Mouse (Mus musculus): ENCODE results near the gene Lcor. TPM values are rescaled to one million over a fixed set of nuclear protein-coding genes. Genes with fewer than 3 reads are reported as not detected.

Gene Lcor
- polyA plus RNA-seq, 1 experiment: 3.5 TPM

DNA sequence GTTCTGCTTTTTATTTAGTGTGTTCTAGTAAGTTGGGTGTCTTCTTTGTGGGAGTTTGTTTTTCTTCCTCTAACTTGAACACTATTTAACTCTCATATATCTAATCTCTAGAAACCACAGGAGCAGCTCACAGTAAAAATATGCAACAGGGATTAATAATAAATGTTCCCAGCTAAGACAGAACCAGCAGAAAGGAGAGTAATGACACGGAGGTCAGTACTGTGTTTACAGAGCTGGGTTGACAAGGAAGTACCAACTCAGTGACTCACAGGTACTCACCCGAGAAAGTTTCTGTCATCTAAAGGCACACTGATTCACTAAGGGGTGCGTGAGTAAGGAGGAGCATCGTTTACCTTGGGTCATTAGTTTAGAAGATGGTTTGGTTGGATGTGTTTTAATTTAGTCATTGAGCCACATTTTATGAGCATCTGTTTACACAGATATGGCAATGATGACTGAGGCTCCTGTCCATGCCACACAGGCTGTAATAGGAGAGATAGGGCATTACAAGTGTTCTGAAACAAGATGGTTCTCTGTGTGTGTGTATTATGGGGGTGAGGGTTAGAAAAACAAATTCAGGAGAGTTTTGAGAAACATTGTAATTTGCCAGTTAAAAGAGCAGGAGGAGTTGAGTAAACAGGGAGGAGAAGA, 13.1 kb downstream of the Lcor start:
- TF ChIP-seq POLR2A (IDR thresholded peaks at IDR 0.05; ENCODE audit: extremely low read depth, insufficient read depth, low read length) (no peak), CTCF (IDR thresholded peaks at IDR 0.05; ENCODE audit: extremely low read depth, insufficient read depth, low read length) (no peak)

DNA sequence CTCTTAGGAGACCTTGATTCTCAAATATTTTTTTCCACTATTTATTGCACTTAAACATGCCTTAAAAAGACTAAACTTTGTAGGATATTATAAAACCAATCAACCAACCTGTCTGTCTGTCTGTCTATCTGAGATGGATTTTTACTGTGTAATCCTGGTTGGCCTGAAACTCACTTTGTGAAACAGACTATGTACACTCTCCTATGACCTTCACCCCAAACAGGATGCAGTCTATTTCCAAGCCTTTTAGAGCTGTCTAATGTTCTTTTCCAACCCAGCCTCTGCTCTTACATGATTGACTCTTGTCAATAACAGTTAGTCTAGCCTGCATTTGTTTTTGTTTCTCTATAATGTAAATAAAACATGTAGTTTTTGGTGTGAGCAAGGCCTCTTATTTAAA, 13.6 kb downstream of the Lcor start:
- no peak overlapping the region for H3K4me3 ChIP-seq (ENCODE audit: insufficient read depth, low read length)
- TF ChIP-seq CTCF (IDR thresholded peaks at IDR 0.05; ENCODE audit: extremely low read depth, insufficient read depth, low read length): no peak
- no peak for TF ChIP-seq POLR2A (IDR thresholded peaks at IDR 0.05; ENCODE audit: extremely low read depth, insufficient read depth, low read length)

More for the DNA sequence above, 13.1 kb downstream of the Lcor start:
- Histone ChIP-seq H3K27ac (ENCODE audit: insufficient read depth, low read length) (no peak overlapping the region), H3K4me1 (ENCODE audit: control insufficient read depth, insufficient read depth, low read length) (peaks cover 2% of the 10 kb centered on the region; the same call in 1 of the 2 replicates), H3K4me3 (ENCODE audit: insufficient read depth, low read length) (no peak overlapping the region)

DNA sequence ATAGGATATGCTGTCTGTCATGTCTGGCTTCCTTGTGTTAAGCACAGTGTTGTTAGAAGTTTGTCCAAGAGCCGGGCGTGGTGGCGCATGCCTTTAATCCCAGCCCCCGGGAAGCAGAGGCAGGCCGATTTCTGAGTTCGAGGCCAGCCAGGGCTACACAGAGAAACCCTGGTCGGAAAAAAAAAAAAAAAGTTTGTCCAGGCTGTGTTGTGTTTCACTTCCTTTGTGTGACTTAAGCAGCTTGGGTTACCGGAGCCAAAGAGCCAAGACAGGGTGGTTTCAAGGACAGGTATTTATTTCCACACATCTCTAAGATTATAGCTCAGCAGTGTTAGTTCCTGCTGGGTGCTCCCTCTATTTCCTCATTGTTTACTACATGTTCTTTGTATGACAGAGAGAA, 25.4 kb downstream of the Lcor start:
- H3K27ac ChIP-seq (ENCODE audit: insufficient read depth, low read length): no peak overlapping the region
- no peak overlapping the region for H3K4me3 ChIP-seq (ENCODE audit: insufficient read depth, low read length)

More for the DNA sequence above, 13.6 kb downstream of the Lcor start:
- no peak overlapping the region for H3K27ac ChIP-seq (ENCODE audit: insufficient read depth, low read length)
- peaks cover 2% of the 10 kb centered on the region; the same call in 1 of the 2 replicates for H3K4me1 ChIP-seq (ENCODE audit: control insufficient read depth, insufficient read depth, low read length)

DNA sequence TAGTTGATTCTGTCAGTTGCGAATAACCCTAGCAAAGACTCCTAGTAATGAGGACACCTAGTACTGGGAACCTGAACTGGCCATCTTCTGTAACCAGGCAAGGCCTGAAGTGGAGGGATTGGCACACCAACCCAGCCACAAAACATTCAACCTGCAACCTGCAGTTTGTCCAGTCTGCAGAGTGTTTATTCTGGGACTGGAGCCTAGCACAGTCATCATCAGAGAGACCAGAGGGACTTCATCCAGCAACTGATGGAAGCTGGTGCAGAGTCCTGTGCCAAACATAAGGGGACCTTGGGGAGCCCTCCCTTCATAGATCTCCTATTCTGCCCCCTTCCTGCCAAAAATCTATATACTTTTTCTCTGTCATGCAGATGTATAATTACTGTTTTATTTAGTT, 32.4 kb downstream of the Lcor start:
- no peak overlapping the region for H3K27ac ChIP-seq (ENCODE audit: insufficient read depth, low read length)
- no peaks in the 10 kb centered on the region; the same call in 1 of the 2 replicates for H3K4me1 ChIP-seq (ENCODE audit: control insufficient read depth, insufficient read depth, low read length)
- no peak for TF ChIP-seq CTCF (IDR thresholded peaks at IDR 0.05; ENCODE audit: extremely low read depth, insufficient read depth, low read length)
- TF ChIP-seq POLR2A (IDR thresholded peaks at IDR 0.05; ENCODE audit: extremely low read depth, insufficient read depth, low read length): no peak
- H3K4me3 ChIP-seq (ENCODE audit: insufficient read depth, low read length): no peak overlapping the region

More for the DNA sequence above, 25.4 kb downstream of the Lcor start:
- H3K4me1 ChIP-seq (ENCODE audit: control insufficient read depth, insufficient read depth, low read length): no peaks in the 10 kb centered on the region
- no peak for TF ChIP-seq POLR2A (IDR thresholded peaks at IDR 0.05; ENCODE audit: extremely low read depth, insufficient read depth, low read length)
- TF ChIP-seq CTCF (IDR thresholded peaks at IDR 0.05; ENCODE audit: extremely low read depth, insufficient read depth, low read length): no peak

DNA sequence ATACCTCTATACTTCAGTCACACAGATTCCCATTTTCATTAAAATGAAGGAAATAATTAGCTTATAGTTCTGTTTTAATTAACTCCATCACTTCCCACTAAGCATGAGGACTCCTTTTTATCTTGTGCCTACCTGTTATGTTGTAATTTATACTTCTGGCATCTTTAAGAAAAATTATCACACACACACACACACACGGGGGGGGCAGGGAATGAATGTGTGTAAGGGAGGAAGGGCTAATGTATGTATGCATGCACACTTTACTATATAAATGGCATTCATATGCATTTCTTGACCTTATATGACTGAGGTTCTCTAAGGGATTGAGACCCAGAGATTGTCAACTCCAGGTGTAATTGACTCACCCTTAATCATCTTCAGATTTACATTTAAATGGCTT, 33.1 kb downstream of the Lcor start:
- Histone ChIP-seq H3K27ac (ENCODE audit: insufficient read depth, low read length) (no peak overlapping the region), H3K4me3 (ENCODE audit: insufficient read depth, low read length) (no peak overlapping the region), H3K4me1 (ENCODE audit: control insufficient read depth, insufficient read depth, low read length) (no peaks in the 10 kb centered on the region; the same call in 1 of the 2 replicates)
- TF ChIP-seq POLR2A (IDR thresholded peaks at IDR 0.05; ENCODE audit: extremely low read depth, insufficient read depth, low read length) (no peak), CTCF (IDR thresholded peaks at IDR 0.05; ENCODE audit: extremely low read depth, insufficient read depth, low read length) (no peak)

DNA sequence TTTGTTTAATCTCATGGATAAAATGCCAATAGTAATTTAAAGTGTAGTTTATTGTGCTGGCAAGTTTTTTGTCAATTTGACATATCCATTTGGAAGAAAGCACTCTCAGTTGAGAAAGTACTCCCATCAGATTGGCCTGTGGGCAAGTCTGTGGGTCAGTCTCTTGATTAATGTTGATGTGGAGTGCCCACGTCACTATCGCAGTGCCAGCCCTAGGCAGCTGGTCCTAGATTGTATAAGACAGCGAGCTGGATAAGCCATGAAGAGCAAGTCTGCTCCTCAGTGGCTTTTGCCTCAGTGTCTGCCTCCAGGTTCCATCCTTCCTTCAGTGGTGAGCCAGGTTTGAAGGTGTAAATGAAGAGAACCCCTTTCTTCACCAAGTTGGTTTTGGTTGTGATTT, 34.6 kb downstream of the Lcor start:
- Histone ChIP-seq H3K27ac (ENCODE audit: insufficient read depth, low read length) (no peak overlapping the region), H3K4me1 (ENCODE audit: control insufficient read depth, insufficient read depth, low read length) (no peaks in the 10 kb centered on the region; the same call in 1 of the 2 replicates), H3K4me3 (ENCODE audit: insufficient read depth, low read length) (no peak overlapping the region)
- TF ChIP-seq POLR2A (IDR thresholded peaks at IDR 0.05; ENCODE audit: extremely low read depth, insufficient read depth, low read length): no peak

DNA sequence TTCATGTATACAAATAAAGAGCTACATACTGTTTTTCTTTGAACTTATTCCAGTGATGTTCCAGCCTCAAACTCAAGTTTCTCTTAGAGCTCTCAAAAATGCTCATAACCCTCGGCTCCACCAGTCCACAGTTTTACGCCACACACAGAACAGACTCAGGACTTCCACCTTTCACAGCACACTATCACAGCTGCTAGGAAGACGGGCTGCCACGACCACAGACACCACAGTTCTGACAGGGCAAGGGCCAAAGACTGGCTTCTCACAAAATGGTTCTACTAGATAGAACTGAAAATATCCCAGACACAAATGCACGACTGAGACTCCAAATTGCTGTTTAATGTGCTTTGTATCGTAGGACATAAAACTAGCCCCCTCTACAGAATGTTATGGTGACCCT, 36.7 kb downstream of the Lcor start:
- TF ChIP-seq CTCF (IDR thresholded peaks at IDR 0.05; ENCODE audit: extremely low read depth, insufficient read depth, low read length) (no peak), POLR2A (IDR thresholded peaks at IDR 0.05; ENCODE audit: extremely low read depth, insufficient read depth, low read length) (no peak)
- Histone ChIP-seq H3K27ac (ENCODE audit: insufficient read depth, low read length) (no peak overlapping the region), H3K4me3 (ENCODE audit: insufficient read depth, low read length) (no peak overlapping the region), H3K4me1 (ENCODE audit: control insufficient read depth, insufficient read depth, low read length) (peaks cover 1% of the 10 kb centered on the region; the same call in 1 of the 2 replicates)

DNA sequence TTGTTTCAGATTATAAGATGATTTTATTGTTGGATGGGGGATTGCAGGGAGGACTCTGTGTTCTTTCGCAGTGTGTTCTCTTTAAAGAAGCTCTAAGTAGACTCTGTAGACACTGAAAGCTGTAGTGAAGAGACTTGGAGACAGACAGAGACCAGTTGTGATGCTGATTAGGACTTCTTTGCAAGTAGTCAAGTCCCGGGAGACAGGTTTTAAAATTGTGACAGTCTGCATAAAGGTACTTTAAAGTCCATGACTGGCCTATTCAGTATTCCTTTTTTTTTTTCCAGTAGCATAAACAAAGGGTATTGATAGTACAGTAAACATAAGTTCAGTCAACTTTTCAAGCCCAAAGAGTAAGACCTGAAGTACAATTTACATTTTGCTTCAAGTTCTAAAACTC, 39.8 kb downstream of the Lcor start:
- TF ChIP-seq CTCF (IDR thresholded peaks at IDR 0.05; ENCODE audit: extremely low read depth, insufficient read depth, low read length) (no peak), POLR2A (IDR thresholded peaks at IDR 0.05; ENCODE audit: extremely low read depth, insufficient read depth, low read length) (no peak)
- Histone ChIP-seq H3K4me1 (ENCODE audit: control insufficient read depth, insufficient read depth, low read length) (peaks cover 1% of the 10 kb centered on the region; the same call in 1 of the 2 replicates), H3K4me3 (ENCODE audit: insufficient read depth, low read length) (no peak overlapping the region), H3K27ac (ENCODE audit: insufficient read depth, low read length) (no peak overlapping the region)

DNA sequence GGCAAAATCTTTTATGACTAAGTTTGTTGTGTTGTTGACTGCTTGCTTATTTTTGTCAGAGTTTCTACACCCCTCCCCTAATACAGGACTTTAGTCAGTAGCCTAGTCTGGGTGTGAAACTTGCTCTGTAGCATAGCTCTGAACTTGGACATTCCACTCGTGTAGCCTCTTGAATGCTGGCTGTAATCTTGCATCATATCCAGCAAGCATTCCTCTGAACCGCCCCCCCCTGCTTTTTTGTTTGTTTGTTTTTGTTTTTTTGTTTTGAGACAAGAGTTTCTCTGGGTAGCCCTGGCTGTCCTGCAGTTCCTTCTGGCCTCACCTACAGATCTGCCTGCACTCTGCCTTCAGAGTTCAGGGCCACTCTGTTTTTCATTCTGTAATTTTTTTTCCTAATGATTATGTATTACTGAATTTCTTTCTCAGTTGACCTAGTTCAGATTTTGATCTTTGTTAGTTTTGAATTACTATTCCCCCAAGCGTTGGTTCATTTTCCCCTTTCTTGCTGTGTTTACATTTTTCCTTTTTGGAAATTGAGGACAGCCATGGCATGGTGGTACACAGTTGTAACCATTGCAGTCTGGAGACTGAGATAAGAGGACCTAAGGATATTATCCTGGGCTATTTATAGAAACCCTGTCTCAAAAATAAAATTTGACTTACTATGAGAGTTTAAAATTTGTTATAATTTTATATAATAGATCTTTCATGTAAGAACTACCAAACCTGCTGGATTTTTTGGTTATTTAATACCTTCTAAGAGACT, 41.5 kb downstream of the Lcor start:
- H3K27ac ChIP-seq (ENCODE audit: insufficient read depth, low read length): no peak overlapping the region
- no peak overlapping the region for H3K4me3 ChIP-seq (ENCODE audit: insufficient read depth, low read length)
- TF ChIP-seq POLR2A (IDR thresholded peaks at IDR 0.05; ENCODE audit: extremely low read depth, insufficient read depth, low read length) (no peak), CTCF (IDR thresholded peaks at IDR 0.05; ENCODE audit: extremely low read depth, insufficient read depth, low read length) (no peak)
- H3K4me1 ChIP-seq (ENCODE audit: control insufficient read depth, insufficient read depth, low read length): peaks cover 1% of the 10 kb centered on the region; the same call in 1 of the 2 replicates

DNA sequence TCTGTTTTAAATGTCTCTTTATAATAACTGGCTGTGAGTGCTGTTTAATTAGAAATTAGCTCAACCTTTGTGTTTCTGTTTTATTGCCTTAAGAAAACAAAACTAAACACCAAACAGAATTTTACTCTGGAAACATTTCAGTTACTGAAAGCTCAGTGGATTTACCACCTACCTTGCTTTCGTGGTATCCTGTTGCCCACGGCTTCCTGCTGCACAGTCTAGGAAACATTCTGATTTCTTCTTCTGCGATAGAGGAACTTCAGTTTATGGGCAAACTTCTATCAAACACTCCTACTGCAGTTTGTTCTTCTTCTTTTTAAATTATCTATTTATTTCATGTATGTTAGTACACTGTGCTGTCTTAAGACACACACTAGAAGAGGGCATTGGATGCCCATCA, 46.7 kb downstream of the Lcor start:
- no peaks in the 10 kb centered on the region for H3K4me1 ChIP-seq (ENCODE audit: control insufficient read depth, insufficient read depth, low read length)
- H3K4me3 ChIP-seq (ENCODE audit: insufficient read depth, low read length): no peak overlapping the region
- TF ChIP-seq POLR2A (IDR thresholded peaks at IDR 0.05; ENCODE audit: extremely low read depth, insufficient read depth, low read length) (no peak), CTCF (IDR thresholded peaks at IDR 0.05; ENCODE audit: extremely low read depth, insufficient read depth, low read length) (no peak)
- H3K27ac ChIP-seq (ENCODE audit: insufficient read depth, low read length): no peak overlapping the region

Measured in cortical plate, adult 2 months (tissue).